Mouse (Mus musculus): Measurements from ENCODE around the gene Fam117a. TPM values are rescaled to one million over a fixed set of nuclear protein-coding genes. Genes with fewer than 3 reads are reported as not detected.

Gene Fam117a
- polyA plus RNA-seq, 1 experiment from 2014 or later: 59.0 TPM

- WGBS (ENCODE audit: insufficient replicate concordance): under 1% methylated on average over 14 of the region's 14 CpGs
- peak overlapping the region; percentile 86 for H3K4me3 ChIP-seq
- H3K27me3 ChIP-seq (replicated peaks): no peaks in the 10 kb centered on the region
- H3K4me1 ChIP-seq: peaks cover 36% of the 10 kb centered on the region
- H3K36me3 ChIP-seq: peaks cover 66% of the 10 kb centered on the region
- H3K9me3 ChIP-seq (replicated peaks): no peaks in the 10 kb centered on the region
- H3K27ac ChIP-seq: peak overlapping the region; percentile 89
- peak overlapping the region; percentile 84 for H3K9ac ChIP-seq
- peak overlapping the region; percentile 75 for H3K4me2 ChIP-seq
- ATAC-seq: no peak
Measured at GRCm38 (mm10) chr11:95384973-95385320, 48.1 kb downstream of the Fam117a start.

- Histone ChIP-seq H3K4me2 (no peak overlapping the region), H3K4me3 (no peak overlapping the region), H3K9me3 (replicated peaks) (no peaks in the 10 kb centered on the region), H3K27ac (no peak overlapping the region), H3K36me3 (peaks cover 64% of the 10 kb centered on the region), H3K4me1 (peaks cover 36% of the 10 kb centered on the region), H3K27me3 (replicated peaks) (no peaks in the 10 kb centered on the region), H3K9ac (no peak overlapping the region)
- 80% methylated on average over 7 of the region's 7 CpGs for WGBS (ENCODE audit: insufficient replicate concordance)
- ATAC-seq: no peak
Measured at GRCm38 (mm10) chr11:95387354-95387753, 50.5 kb downstream of the Fam117a start.

GRCm38 (mm10) chr11:95389006-95389405 lies 52.2 kb downstream of the Fam117a start:
- Histone ChIP-seq H3K4me2 (no peak overlapping the region), H3K9ac (no peak overlapping the region), H3K36me3 (peaks cover 59% of the 10 kb centered on the region), H3K4me1 (peaks cover 22% of the 10 kb centered on the region), H3K27me3 (replicated peaks) (no peaks in the 10 kb centered on the region), H3K4me3 (no peak overlapping the region), H3K9me3 (replicated peaks) (no peaks in the 10 kb centered on the region), H3K27ac (no peak overlapping the region)
- ATAC-seq: no peak
- 83% methylated on average over 3 of the region's 3 CpGs for WGBS (ENCODE audit: insufficient replicate concordance)

- Histone ChIP-seq H3K9me3 (replicated peaks) (no peaks in the 10 kb centered on the region), H3K4me2 (no peak overlapping the region), H3K9ac (no peak overlapping the region), H3K27me3 (replicated peaks) (no peaks in the 10 kb centered on the region), H3K36me3 (peaks cover 59% of the 10 kb centered on the region), H3K4me3 (no peak overlapping the region), H3K27ac (no peak overlapping the region), H3K4me1 (peaks cover 19% of the 10 kb centered on the region)
- WGBS (ENCODE audit: insufficient replicate concordance): 80% methylated on average over 6 of the region's 6 CpGs
- no peak for ATAC-seq
Measured at GRCm38 (mm10) chr11:95390420-95390819, 53.6 kb downstream of the Fam117a start.

- WGBS (ENCODE audit: insufficient replicate concordance): 71% methylated on average over 4 of the region's 4 CpGs
- ATAC-seq: no peak
- no peak overlapping the region for H3K4me3 ChIP-seq
- peaks cover 59% of the 10 kb centered on the region for H3K36me3 ChIP-seq
- no peak overlapping the region for H3K9ac ChIP-seq
- H3K4me2 ChIP-seq: no peak overlapping the region
- H3K27me3 ChIP-seq (replicated peaks): no peaks in the 10 kb centered on the region
- peaks cover 11% of the 10 kb centered on the region for H3K4me1 ChIP-seq
- H3K27ac ChIP-seq: no peak overlapping the region
- H3K9me3 ChIP-seq (replicated peaks): no peaks in the 10 kb centered on the region
Measured at GRCm38 (mm10) chr11:95391201-95391600, 54.4 kb downstream of the Fam117a start.

GRCm38 (mm10) chr11:95391743-95392142 lies 54.9 kb downstream of the Fam117a start:
- Histone ChIP-seq H3K9ac (no peak overlapping the region), H3K27me3 (replicated peaks) (no peaks in the 10 kb centered on the region), H3K4me3 (no peak overlapping the region), H3K9me3 (replicated peaks) (no peaks in the 10 kb centered on the region), H3K4me1 (peaks cover 6% of the 10 kb centered on the region; the same call in 1 of the 2 replicates), H3K27ac (no peak overlapping the region), H3K36me3 (peaks cover 54% of the 10 kb centered on the region), H3K4me2 (no peak overlapping the region)
- ATAC-seq: no peak
- 63% methylated on average over 5 of the region's 5 CpGs for WGBS (ENCODE audit: insufficient replicate concordance)

GRCm38 (mm10) chr11:95392223-95392667 lies 55.4 kb downstream of the Fam117a start:
- Histone ChIP-seq H3K4me1 (0 out of 2 replicates have a peak, but pooled peaks cover under 1% of the 10 kb centered on the region), H3K27me3 (replicated peaks) (no peaks in the 10 kb centered on the region), H3K36me3 (peaks cover 49% of the 10 kb centered on the region), H3K9me3 (replicated peaks) (no peaks in the 10 kb centered on the region), H3K9ac (no peak overlapping the region), H3K27ac (no peak overlapping the region), H3K4me2 (no peak overlapping the region), H3K4me3 (no peak overlapping the region)
- ATAC-seq: no peak
- 66% methylated on average over 7 of the region's 7 CpGs for WGBS (ENCODE audit: insufficient replicate concordance)

- Histone ChIP-seq H3K27me3 (replicated peaks) (no peaks in the 10 kb centered on the region), H3K9me3 (replicated peaks) (no peaks in the 10 kb centered on the region), H3K27ac (no peak overlapping the region), H3K4me3 (no peak overlapping the region), H3K9ac (no peak overlapping the region), H3K4me1 (no peaks in the 10 kb centered on the region), H3K4me2 (no peak overlapping the region), H3K36me3 (peaks cover 43% of the 10 kb centered on the region)
- WGBS (ENCODE audit: insufficient replicate concordance): 79% methylated on average over 11 of the region's 11 CpGs
- no peak for ATAC-seq
Measured at GRCm38 (mm10) chr11:95392708-95393499, 56.1 kb downstream of the Fam117a start.

GRCm38 (mm10) chr11:95393500-95393816 lies 56.6 kb downstream of the Fam117a start:
- H3K27me3 ChIP-seq (replicated peaks): peaks cover 5% of the 10 kb centered on the region
- no peak overlapping the region for H3K27ac ChIP-seq
- no peaks in the 10 kb centered on the region for H3K9me3 ChIP-seq (replicated peaks)
- H3K4me3 ChIP-seq: no peak overlapping the region
- no peak overlapping the region for H3K4me2 ChIP-seq
- no peaks in the 10 kb centered on the region for H3K4me1 ChIP-seq
- no peak for ATAC-seq
- 44% methylated on average over 5 of the region's 5 CpGs for WGBS (ENCODE audit: insufficient replicate concordance)
- H3K36me3 ChIP-seq: peaks cover 37% of the 10 kb centered on the region
- no peak overlapping the region for H3K9ac ChIP-seq

- peaks cover 11% of the 10 kb centered on the region for H3K27me3 ChIP-seq (replicated peaks)
- WGBS (ENCODE audit: insufficient replicate concordance): 57% methylated on average over 5 of the region's 5 CpGs
- no peak for ATAC-seq
- H3K36me3 ChIP-seq: peaks cover 31% of the 10 kb centered on the region
- H3K9ac ChIP-seq: no peak overlapping the region
- H3K4me3 ChIP-seq: no peak overlapping the region
- no peak overlapping the region for H3K4me2 ChIP-seq
- no peak overlapping the region for H3K27ac ChIP-seq
- no peaks in the 10 kb centered on the region for H3K4me1 ChIP-seq
- H3K9me3 ChIP-seq (replicated peaks): no peaks in the 10 kb centered on the region
Measured at GRCm38 (mm10) chr11:95394112-95394511, 57.3 kb downstream of the Fam117a start.

- Histone ChIP-seq H3K4me1 (no peaks in the 10 kb centered on the region), H3K27me3 (replicated peaks) (peaks cover 35% of the 10 kb centered on the region), H3K27ac (no peak overlapping the region), H3K36me3 (0 out of 2 replicates have a peak, but pooled peaks cover 7% of the 10 kb centered on the region), H3K9ac (no peak overlapping the region), H3K9me3 (replicated peaks) (no peaks in the 10 kb centered on the region), H3K4me3 (no peak overlapping the region), H3K4me2 (no peak overlapping the region)
- no peak for ATAC-seq
- WGBS (ENCODE audit: insufficient replicate concordance): 21% methylated on average over 1 of the region's 1 CpGs
Measured at GRCm38 (mm10) chr11:95396548-95396947, 59.7 kb downstream of the Fam117a start.

GRCm38 (mm10) chr11:95397843-95398835 lies 61.3 kb downstream of the Fam117a start:
- Histone ChIP-seq H3K36me3 (no peaks in the 10 kb centered on the region), H3K4me1 (no peaks in the 10 kb centered on the region), H3K27me3 (replicated peaks) (peaks cover 43% of the 10 kb centered on the region), H3K4me3 (no peak overlapping the region), H3K9me3 (replicated peaks) (no peaks in the 10 kb centered on the region), H3K9ac (no peak overlapping the region), H3K4me2 (no peak overlapping the region), H3K27ac (no peak overlapping the region)
- WGBS (ENCODE audit: insufficient replicate concordance): 49% methylated on average over 14 of the region's 14 CpGs
- ATAC-seq: no peak
